Mouse (Mus musculus): Measurements from ENCODE around the gene Blmh. TPM values are rescaled to one million over a fixed set of nuclear protein-coding genes. Genes with fewer than 3 reads are reported as not detected.
"Not testable (repeated sequence)": the region's sequence is repeated elsewhere in the genome, so short reads cannot be mapped to it uniquely, and the experiment has no call there.

The Blmh gene
- polyA plus RNA-seq, 1 experiment from 2014 or later, result 88.3 TPM

DNA sequence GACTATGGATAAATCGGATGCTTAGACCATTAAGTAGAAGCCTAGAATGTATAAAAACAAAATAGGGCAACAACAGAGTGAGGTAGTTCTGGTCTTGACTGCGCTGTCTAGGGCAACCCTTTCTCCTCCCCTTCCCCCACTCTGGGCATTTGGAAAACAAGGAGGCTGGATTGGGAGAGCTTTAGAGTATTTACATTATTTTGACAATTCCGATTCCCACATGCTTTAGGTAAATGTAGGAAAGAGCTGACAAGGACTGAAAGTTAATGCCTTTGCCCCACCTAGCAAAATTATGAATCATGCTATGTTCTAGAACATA, 7.4 kb upstream of the Blmh start:
- Histone ChIP-seq H3K27me3 (no peaks in the 10 kb centered on the region; the same call in 1 of the 2 replicates), H3K9me3 (replicated peaks) (no peaks in the 10 kb centered on the region), H3K4me1 (replicated peaks) (peaks cover 17% of the 10 kb centered on the region), H3K4me3 (no peak overlapping the region), H3K9ac (no peak overlapping the region), H3K4me2 (0 out of 2 replicates have a peak overlapping the region, but pooled peaks have one; percentile 18), H3K27ac (no peak overlapping the region), H3K36me3 (no peaks in the 10 kb centered on the region)
- WGBS, result 59% methylated on average over 3 of the region's 3 CpGs
- no peak for ATAC-seq (replicated peaks; ENCODE audit: insufficient number of reproducible peaks, insufficient read depth, low FRiP score, low read depth)

DNA sequence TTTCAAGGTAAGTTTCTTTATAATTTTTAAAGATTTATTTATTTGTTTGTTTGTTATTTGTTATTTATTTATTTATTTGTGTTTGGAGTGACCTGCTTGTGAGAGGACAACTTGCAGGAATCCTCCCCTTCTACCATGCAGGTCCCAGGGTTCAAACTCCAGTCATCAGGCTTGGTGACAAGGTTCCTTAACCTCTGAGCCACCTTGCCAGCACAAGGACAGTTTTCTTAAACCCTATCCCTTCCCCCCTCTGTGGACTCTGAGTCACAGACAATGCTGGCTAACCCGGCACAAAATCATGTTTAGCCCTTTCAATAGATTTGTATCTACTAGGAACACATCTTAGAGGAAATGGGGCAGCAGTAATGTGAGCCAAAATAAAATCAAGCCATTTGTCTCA, 4.0 kb upstream of the Blmh start:
- no peaks in the 10 kb centered on the region for H3K9me3 ChIP-seq (replicated peaks)
- no peak overlapping the region for H3K9ac ChIP-seq
- H3K27me3 ChIP-seq, result no peaks in the 10 kb centered on the region
- H3K4me2 ChIP-seq, result no peak overlapping the region
- H3K27ac ChIP-seq, result no peak overlapping the region
- H3K36me3 ChIP-seq, result no peaks in the 10 kb centered on the region
- peaks cover 16% of the 10 kb centered on the region for H3K4me1 ChIP-seq (replicated peaks)
- no peak for ATAC-seq (replicated peaks; ENCODE audit: insufficient number of reproducible peaks, insufficient read depth, low FRiP score, low read depth)
- H3K4me3 ChIP-seq, result no peak overlapping the region
- 42% methylated on average over 1 of the region's 1 CpGs for WGBS

DNA sequence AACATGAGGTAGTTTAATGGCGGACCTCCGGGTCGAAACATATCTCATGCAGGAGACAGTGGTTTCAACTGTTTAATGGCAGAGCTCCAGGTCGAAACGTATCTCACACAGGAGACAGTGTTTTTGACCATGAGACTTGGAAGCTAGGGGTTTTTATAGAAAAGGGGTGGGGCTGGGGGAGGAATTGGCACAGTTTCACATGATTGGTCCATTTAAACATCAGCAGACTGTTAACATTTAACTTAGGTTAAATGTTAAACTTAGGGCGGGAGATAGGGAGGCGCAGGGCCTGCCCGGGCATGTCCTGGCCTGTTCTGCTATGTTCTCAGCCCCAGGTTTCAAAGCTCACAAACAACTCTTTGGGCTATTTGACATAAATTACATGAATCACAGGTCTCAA, 4.0 kb downstream of the Blmh start:
- H3K27me3 ChIP-seq, H3K27ac ChIP-seq: not testable (repeated sequence)
- WGBS, result 81% methylated on average over 8 of the region's 8 CpGs

DNA sequence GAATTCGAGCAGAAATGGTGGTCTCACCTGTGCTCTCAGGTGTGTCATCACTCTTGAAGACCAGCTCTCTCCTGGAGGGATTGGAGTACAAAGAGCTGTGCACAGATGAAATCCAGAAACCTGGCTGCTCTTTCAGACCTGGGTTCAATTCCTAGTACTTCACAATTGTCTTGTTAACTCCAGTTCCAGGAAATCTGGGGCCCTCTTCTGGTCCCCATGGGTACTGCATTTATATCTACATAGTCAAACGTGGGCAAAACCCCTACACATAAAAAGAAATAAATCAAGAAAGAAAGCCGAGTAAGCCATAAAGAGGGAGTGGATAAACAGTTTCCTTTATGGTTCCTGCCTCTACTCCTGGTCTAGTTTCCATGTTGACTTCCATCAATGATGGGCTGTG, 8.6 kb downstream of the Blmh start:
- no peak overlapping the region for H3K27ac ChIP-seq
- H3K4me2 ChIP-seq, result no peak overlapping the region
- no peaks in the 10 kb centered on the region for H3K4me1 ChIP-seq (replicated peaks)
- H3K27me3 ChIP-seq, result no peaks in the 10 kb centered on the region
- H3K9me3 ChIP-seq (replicated peaks), result no peaks in the 10 kb centered on the region
- no peak overlapping the region for H3K4me3 ChIP-seq
- 68% methylated on average over 3 of the region's 3 CpGs for WGBS
- no peaks in the 10 kb centered on the region for H3K36me3 ChIP-seq
- no peak overlapping the region for H3K9ac ChIP-seq
- ATAC-seq (replicated peaks; ENCODE audit: insufficient number of reproducible peaks, insufficient read depth, low FRiP score, low read depth), result no peak

More for the DNA sequence above, 4.0 kb downstream of the Blmh start:
- not testable (repeated sequence) for ATAC-seq (replicated peaks; ENCODE audit: insufficient number of reproducible peaks, insufficient read depth, low FRiP score, low read depth); H3K4me3 ChIP-seq; H3K4me2 ChIP-seq; H3K4me1 ChIP-seq (replicated peaks); H3K9ac ChIP-seq; H3K36me3 ChIP-seq; H3K9me3 ChIP-seq (replicated peaks)

DNA sequence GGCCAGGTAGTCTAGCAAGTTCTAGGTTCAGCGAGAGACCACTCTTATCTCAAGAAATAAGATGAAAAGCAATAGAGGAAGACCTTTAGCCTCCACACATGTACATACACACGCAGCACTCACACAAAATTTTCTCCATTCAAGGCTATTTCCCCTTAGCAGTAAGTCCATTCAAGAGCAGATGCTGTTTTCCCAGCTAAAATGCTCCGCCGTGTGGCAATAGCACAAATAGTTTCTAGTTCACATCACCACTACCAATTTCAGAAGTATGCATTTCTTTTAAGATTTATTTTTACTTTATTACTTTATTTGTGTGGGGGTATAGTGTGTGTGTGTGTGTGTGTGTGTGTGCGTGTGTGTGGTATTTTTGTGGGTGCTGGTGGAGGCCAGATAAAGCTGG, 12.0 kb downstream of the Blmh start:
- ATAC-seq (replicated peaks; ENCODE audit: insufficient number of reproducible peaks, insufficient read depth, low FRiP score, low read depth), result no peak
- H3K4me2 ChIP-seq, result no peak overlapping the region
- no peak overlapping the region for H3K9ac ChIP-seq
- no peaks in the 10 kb centered on the region for H3K27me3 ChIP-seq
- no peaks in the 10 kb centered on the region for H3K4me1 ChIP-seq (replicated peaks)
- no peaks in the 10 kb centered on the region for H3K36me3 ChIP-seq
- WGBS, result 65% methylated on average over 5 of the region's 5 CpGs
- H3K27ac ChIP-seq, result no peak overlapping the region
- no peak overlapping the region for H3K4me3 ChIP-seq
- H3K9me3 ChIP-seq (replicated peaks), result no peaks in the 10 kb centered on the region

DNA sequence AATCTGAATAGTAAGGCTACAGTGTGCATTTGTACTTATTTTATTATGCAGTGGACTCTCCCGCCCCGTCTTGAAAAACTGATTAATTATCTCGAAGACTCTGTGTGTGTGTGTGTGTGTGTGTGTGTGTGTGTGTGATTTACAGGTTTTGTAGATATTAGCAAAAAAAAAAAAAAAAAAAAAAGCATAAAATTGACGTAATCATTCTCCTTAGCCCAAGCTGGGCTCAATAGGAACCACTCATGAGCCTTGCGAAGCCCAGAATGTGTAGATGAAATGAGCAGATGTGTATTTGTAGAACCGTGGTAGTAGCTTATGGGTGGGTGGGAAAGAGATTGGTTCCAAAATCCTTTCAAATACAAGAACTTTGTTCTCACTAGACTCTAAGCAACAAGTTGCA, 20.2 kb downstream of the Blmh start:
- no peak for ATAC-seq (replicated peaks; ENCODE audit: insufficient number of reproducible peaks, insufficient read depth, low FRiP score, low read depth)
- peak overlapping the region; percentile 67 for H3K4me3 ChIP-seq
- H3K9me3 ChIP-seq (replicated peaks), result no peaks in the 10 kb centered on the region
- H3K4me1 ChIP-seq (replicated peaks), result peaks cover 13% of the 10 kb centered on the region
- peak overlapping the region; percentile 84 for H3K27ac ChIP-seq
- peaks cover 6% of the 10 kb centered on the region for H3K36me3 ChIP-seq
- peak overlapping the region; percentile 71 for H3K9ac ChIP-seq
- peak overlapping the region; percentile 86 for H3K4me2 ChIP-seq
- H3K27me3 ChIP-seq, result no peaks in the 10 kb centered on the region
- WGBS, result 71% methylated on average over 6 of the region's 6 CpGs

DNA sequence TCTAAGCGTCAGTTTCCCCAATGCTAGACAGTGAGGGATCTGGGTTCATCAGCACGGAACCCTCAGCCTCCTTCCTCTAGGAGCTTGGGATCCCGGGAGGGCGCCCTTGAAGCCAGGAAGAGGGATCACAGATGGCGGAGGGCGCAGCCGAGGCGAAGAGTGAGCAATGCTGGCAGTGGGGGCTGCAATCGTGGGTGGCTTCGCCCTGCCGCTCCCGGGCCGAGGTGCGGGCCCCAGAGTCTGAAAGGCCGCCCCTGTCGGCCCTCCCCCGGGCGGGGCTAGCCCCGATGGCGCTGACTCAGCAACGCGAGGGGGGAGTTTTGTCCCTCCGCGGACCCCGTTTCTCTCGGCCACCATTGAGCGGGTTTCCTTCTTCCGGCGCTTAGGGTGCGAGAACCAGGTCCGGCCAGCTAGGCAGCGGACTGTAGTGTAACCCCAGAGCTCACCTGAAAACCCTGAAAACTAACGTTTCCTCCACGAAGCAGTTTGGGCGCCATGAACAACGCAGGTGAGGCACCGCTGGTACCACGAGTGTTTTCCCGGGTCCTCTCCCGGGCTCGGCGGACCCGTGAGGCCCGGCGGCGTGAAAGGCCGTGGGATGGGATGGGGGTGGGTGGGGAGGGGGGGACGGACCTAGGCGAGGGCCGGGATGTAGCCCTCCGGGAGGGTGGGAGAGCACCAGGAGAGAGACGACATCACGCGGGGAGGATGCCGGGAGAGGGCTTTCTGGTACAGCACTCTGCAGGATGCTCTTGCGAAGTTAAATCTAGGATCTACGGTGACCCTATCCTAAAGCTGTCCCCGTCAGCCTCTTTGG, 21.0 kb downstream of the Blmh start:
- Histone ChIP-seq H3K9me3 (replicated peaks) (no peaks in the 10 kb centered on the region), H3K4me3 (peak overlapping the region; percentile 67), H3K4me1 (replicated peaks) (peaks cover 13% of the 10 kb centered on the region), H3K27me3 (no peaks in the 10 kb centered on the region), H3K36me3 (peaks cover 7% of the 10 kb centered on the region), H3K9ac (peak overlapping the region; percentile 71), H3K27ac (peak overlapping the region; percentile 84), H3K4me2 (peak overlapping the region; percentile 86)
- WGBS, result under 1% methylated on average over 58 of the region's 58 CpGs
- ATAC-seq (replicated peaks; ENCODE audit: insufficient number of reproducible peaks, insufficient read depth, low FRiP score, low read depth), result peak; percentile 96

DNA sequence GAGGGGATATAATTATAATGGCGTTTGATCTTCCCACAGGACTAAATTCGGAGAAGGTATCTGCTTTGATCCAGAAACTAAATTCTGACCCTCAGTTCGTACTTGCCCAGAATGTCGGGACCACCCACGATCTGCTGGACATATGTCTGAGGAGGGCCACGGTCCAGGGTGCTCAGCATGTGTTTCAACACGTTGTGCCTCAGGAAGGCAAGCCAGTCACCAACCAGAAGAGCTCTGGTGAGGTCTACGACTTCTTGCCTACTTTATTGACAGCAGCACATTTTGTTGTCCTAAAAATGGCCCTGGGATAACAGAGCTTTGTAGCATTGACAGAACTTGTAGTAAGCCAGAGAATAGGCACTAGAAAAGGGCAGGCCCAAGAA, 21.6 kb downstream of the Blmh start:
- H3K27ac ChIP-seq, result 0 out of 2 replicates have a peak overlapping the region, but pooled peaks have one; percentile 84
- WGBS, result 2% methylated on average over 8 of the region's 8 CpGs
- H3K9me3 ChIP-seq (replicated peaks), result no peaks in the 10 kb centered on the region
- peak overlapping the region; percentile 67 for H3K4me3 ChIP-seq
- H3K27me3 ChIP-seq, result no peaks in the 10 kb centered on the region
- H3K36me3 ChIP-seq, result peaks cover 12% of the 10 kb centered on the region
- H3K9ac ChIP-seq, result peak overlapping the region; percentile 71
- peak overlapping the region; percentile 86 for H3K4me2 ChIP-seq
- H3K4me1 ChIP-seq (replicated peaks), result peaks cover 13% of the 10 kb centered on the region
- no peak for ATAC-seq (replicated peaks; ENCODE audit: insufficient number of reproducible peaks, insufficient read depth, low FRiP score, low read depth)

DNA sequence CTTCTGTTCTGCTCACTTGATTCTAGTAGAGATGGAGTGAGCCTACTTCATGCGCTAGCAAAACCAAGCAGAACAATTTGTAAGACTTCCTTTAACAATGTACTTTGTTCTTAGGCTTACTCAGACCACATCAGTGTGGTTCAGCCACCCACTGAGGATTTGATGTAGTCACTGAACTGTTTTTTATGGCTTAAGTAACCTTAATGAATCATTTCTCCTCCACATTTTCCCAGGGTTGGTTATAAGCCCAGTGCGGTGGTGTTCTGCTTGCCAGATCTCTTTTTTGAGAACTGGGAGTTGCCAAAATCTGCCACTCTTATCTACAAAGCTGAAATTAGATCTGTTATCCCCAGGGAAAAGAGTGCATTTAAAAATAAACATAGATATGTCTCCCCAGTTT, 28.9 kb downstream of the Blmh start:
- Histone ChIP-seq H3K36me3 (peaks cover 61% of the 10 kb centered on the region), H3K9me3 (replicated peaks) (no peaks in the 10 kb centered on the region), H3K4me1 (replicated peaks) (peaks cover 2% of the 10 kb centered on the region; the same call in 1 of the 2 replicates), H3K27ac (peak overlapping the region; percentile 18), H3K27me3 (no peaks in the 10 kb centered on the region), H3K4me3 (no peak overlapping the region), H3K9ac (no peak overlapping the region), H3K4me2 (no peak overlapping the region)
- ATAC-seq (replicated peaks; ENCODE audit: insufficient number of reproducible peaks, insufficient read depth, low FRiP score, low read depth), result peak; percentile 31; the same call in 1 of the 2 replicates
- 64% methylated on average over 2 of the region's 2 CpGs for WGBS

DNA sequence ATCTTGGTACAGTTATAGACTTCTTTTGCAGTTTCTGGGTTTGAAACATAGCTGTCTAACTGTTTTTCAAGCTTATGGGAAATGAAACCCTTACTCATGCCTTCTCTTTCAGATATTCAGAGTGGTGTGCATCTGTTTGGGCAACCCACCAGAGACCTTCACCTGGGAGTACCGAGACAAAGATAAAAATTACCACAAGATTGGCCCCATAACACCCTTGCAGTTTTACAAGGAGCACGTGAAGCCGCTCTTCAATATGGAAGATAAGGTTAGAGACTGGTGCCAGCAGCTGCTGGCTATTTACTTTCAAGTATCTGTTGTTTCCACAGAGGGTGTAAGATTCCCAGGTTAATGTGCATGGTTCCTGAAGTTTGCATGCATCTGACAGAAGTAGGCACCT, 41.1 kb downstream of the Blmh start:
- WGBS, result 83% methylated on average over 3 of the region's 3 CpGs
- Histone ChIP-seq H3K36me3 (peaks cover 78% of the 10 kb centered on the region), H3K9ac (no peak overlapping the region), H3K4me2 (no peak overlapping the region), H3K9me3 (replicated peaks) (no peaks in the 10 kb centered on the region), H3K27ac (no peak overlapping the region), H3K27me3 (no peaks in the 10 kb centered on the region), H3K4me3 (no peak overlapping the region), H3K4me1 (replicated peaks) (peaks cover 4% of the 10 kb centered on the region; the same call in 1 of the 2 replicates)
- no peak for ATAC-seq (replicated peaks; ENCODE audit: insufficient number of reproducible peaks, insufficient read depth, low FRiP score, low read depth)

DNA sequence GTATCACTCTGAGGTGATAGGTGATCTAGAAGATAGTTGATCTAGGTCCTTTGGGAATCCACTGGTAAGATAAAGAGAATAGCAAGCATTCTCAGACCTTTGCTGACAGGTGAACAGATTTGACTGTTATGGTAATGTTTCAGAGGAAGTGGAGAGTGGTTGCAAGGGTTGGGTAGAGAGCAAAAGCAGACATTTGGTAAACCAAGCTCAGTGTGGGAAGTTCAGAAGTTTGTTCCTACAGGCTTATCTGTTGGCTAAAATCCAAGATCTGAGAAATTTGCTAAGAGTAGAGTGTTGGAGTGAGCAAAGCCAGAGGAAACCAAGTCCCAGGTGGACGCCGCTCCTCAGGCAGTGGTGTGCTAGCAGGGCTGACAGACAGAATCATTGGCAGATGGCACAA, 45.7 kb downstream of the Blmh start:
- ATAC-seq (replicated peaks; ENCODE audit: insufficient number of reproducible peaks, insufficient read depth, low FRiP score, low read depth), result no peak
- peaks cover 4% of the 10 kb centered on the region; the same call in 1 of the 2 replicates for H3K4me1 ChIP-seq (replicated peaks)
- H3K9me3 ChIP-seq (replicated peaks), result no peaks in the 10 kb centered on the region
- H3K27me3 ChIP-seq, result no peaks in the 10 kb centered on the region
- no peak overlapping the region for H3K27ac ChIP-seq
- H3K9ac ChIP-seq, result no peak overlapping the region
- H3K36me3 ChIP-seq, result peaks cover 71% of the 10 kb centered on the region
- H3K4me2 ChIP-seq, result no peak overlapping the region
- WGBS, result 40% methylated on average over 2 of the region's 2 CpGs
- no peak overlapping the region for H3K4me3 ChIP-seq
